Mouse (Mus musculus) ES-E14 (cell line): ENCODE data around the gene Stn1. TPM values are rescaled to one million over a fixed set of nuclear protein-coding genes. Genes with fewer than 3 reads are reported as not detected.

ENCODE experiments used
- DNase-seq: peaks from one replicate; pipeline ENCODE4 v3.0.0-alpha.2; 2013; ENCODE audit warnings: low read depth, low spot score
- H3K27ac ChIP-seq: 2 replicates; pipeline ENCODE4 v1.5.1; 2012; ENCODE audit warnings: low read depth, mild to moderate bottlenecking, low read length, moderate library complexity, mixed read lengths; ENCODE audit not compliant: poor library complexity, insufficient read depth, severe bottlenecking
- H3K36me3 ChIP-seq: 2 replicates; pipeline ENCODE4 v1.6.1; 2012; ENCODE audit warnings: mild to moderate bottlenecking, low read length, moderate library complexity, mixed read lengths; ENCODE audit not compliant: control insufficient read depth, poor library complexity, insufficient read depth, severe bottlenecking
- H3K4me1 ChIP-seq, 2 experiments: fragments of 150-350 bp in 1 of 2; sonication (generic) in 1 of 2; 2 replicates each; pipeline ENCODE4 v1.6.1; 2012; ENCODE audit warnings: low read length in 2 of 2, mild to moderate bottlenecking in 1 of 2, mixed read lengths in 1 of 2; ENCODE audit not compliant: control insufficient read depth in 2 of 2, insufficient read depth in 2 of 2, poor library complexity in 1 of 2
- H3K4me3 ChIP-seq, 2 experiments: fragments of 150-350 bp in 1 of 2; sonication (generic) in 1 of 2; 2 replicates each; pipeline ENCODE4 v1.5.1; 2012; ENCODE audit warnings: low read length in 2 of 2, low read depth in 1 of 2, mild to moderate bottlenecking in 1 of 2, mixed read lengths in 1 of 2; ENCODE audit not compliant: insufficient read depth in 1 of 2, poor library complexity in 1 of 2, severe bottlenecking in 1 of 2
- H3K9ac ChIP-seq: 2 replicates; pipeline ENCODE4 v1.6.1; 2012; ENCODE audit warnings: low read depth, mild to moderate bottlenecking, low read length, mixed read lengths; ENCODE audit not compliant: poor library complexity, insufficient read depth, severe bottlenecking
- H3K9me3 ChIP-seq: fragments of 150-350 bp; sonication (generic); 2 replicates; pipeline ENCODE4 v1.6.1; 2012; ENCODE audit warnings: low read depth, mild to moderate bottlenecking, low read length; ENCODE audit not compliant: control insufficient read depth, insufficient read depth
- CHD2 ChIP-seq: IDR thresholded peaks from 2 replicates; pipeline ENCODE4 v1.6.1; 2014; ENCODE audit warnings: mild to moderate bottlenecking, low read depth, low read length, inconsistent platforms
- HCFC1 ChIP-seq: IDR thresholded peaks from 2 replicates; pipeline ENCODE4 v1.6.1; 2012; ENCODE audit warnings: low read length, inconsistent platforms, borderline replicate concordance; ENCODE audit not compliant: insufficient read depth
- MAFK ChIP-seq: IDR thresholded peaks from 2 replicates; pipeline ENCODE4 v1.6.1; 2014; ENCODE audit warnings: mild to moderate bottlenecking, low read depth, low read length, inconsistent platforms; ENCODE audit not compliant: insufficient read depth
- ZC3H11A ChIP-seq: IDR thresholded peaks from 2 replicates; pipeline ENCODE4 v1.6.1; 2012; ENCODE audit warnings: low read depth, mild to moderate bottlenecking, inconsistent platforms, low read length, borderline replicate concordance
- ZNF384 ChIP-seq: IDR thresholded peaks from 2 replicates; pipeline ENCODE4 v1.6.1; 2012; ENCODE audit warnings: low read depth, low read length, inconsistent platforms
- in situ Hi-C, 2 experiments: fragments of 600-800 bp; cut with MboI; formaldehyde crosslinking; loops; one replicate each; pipeline ENCODE4 v1.15.1; 2025; ENCODE audit warnings: low sequenced_read_pairs in 2 of 2, inconsistent platforms in 1 of 2; ENCODE audit not compliant: unreplicated experiment in 2 of 2
- total RNA-seq: library from RNA; depleted of rRNA; stranded (reverse); fragments of 300-350 nt; gene quantifications from 2 replicates; pipeline ENCODE4 v1.2.3, GENCODE M21; 2012

The Stn1 gene
- total RNA-seq, 1 experiment: 22.9 TPM

DNA sequence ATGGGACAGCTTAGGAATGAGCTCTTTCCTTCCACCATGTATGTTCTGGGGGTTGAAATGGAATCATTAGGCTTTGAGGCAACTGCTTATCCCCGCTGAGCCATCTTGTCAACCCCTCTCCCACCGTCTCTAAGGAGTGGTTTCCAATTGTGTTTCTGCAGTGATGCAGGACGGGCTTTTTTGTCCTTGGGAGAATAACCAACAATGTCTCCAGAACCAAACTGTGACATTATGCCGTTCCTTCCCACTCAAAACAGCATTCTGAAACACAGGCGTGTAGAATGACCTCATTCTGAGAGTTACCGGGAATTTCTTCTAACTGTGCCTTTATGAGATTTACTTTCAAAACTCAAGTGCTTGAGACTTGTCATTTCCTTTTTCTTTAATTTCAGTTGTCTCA lies 44.9 kb downstream of the Stn1 start:
- Histone ChIP-seq H3K9me3 (no peaks in the 10 kb centered on the region), H3K4me3 (no peak overlapping the region), H3K9ac (no peak overlapping the region), H3K27ac (no peak overlapping the region), H3K36me3 (no peaks in the 10 kb centered on the region), H3K4me1 (peaks cover 8 to 20% of the 10 kb centered on the region in 2 experiments)
- in situ Hi-C loops: no loop called here
- TF ChIP-seq HCFC1: no peak
- TF ChIP-seq ZC3H11A: no peak
- no peak for TF ChIP-seq ZNF384
- TF ChIP-seq MAFK: no peak
- no peak for TF ChIP-seq CHD2
- no peak for DNase-seq

DNA sequence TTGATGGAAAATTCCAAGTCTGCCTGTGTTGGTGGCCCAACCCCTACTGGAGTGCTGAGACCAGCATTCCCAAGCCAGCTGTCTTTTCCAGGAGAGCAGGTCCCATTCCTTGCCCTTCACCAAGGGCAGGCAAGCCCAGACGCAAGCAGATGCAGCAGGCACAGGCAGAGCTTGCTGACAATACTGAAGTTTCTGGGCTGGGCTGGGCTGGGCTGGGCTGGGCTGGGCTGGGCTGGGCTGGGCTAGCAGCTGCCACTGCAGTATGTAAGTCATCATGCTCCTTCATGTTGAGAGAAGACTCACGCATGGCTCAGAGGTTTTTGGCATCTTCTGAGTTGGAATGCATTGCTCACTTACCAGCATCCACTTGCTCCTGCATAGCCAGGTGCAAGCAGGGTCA lies 45.5 kb downstream of the Stn1 start:
- DNase-seq: no peak
- in situ Hi-C loops: no loop called here
- TF ChIP-seq ZC3H11A (no peak), MAFK (0 out of 2 replicates have a peak, but pooled peaks have one; percentile 46)
- no peaks in the 10 kb centered on the region for H3K36me3 ChIP-seq
- H3K4me3 ChIP-seq: no peak overlapping the region
- no peak overlapping the region for H3K9ac ChIP-seq
- peaks cover 8 to 20% of the 10 kb centered on the region in 2 experiments for H3K4me1 ChIP-seq
- no peaks in the 10 kb centered on the region for H3K9me3 ChIP-seq
- no peak overlapping the region for H3K27ac ChIP-seq

DNA sequence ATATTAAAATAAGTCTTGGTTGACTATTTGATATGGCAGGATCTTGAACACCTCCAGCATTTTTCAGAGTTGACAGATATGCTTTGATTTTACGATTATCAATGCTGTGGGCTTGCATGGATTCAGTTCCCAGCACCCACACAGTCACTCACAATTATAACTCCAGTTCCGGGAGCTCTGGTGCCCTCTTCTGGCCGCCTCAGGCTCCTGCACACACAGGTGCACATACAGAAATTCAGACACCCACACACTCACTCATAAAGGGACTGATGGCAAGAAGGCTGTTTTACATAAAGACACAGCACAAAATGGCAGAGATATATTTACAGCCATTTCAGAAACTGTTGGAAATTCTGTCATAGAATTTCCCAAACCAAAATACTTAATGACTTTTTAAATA lies 48.1 kb downstream of the Stn1 start:
- Histone ChIP-seq H3K4me3 (no peak overlapping the region), H3K9ac (no peak overlapping the region), H3K36me3 (no peaks in the 10 kb centered on the region), H3K27ac (no peak overlapping the region), H3K9me3 (no peaks in the 10 kb centered on the region), H3K4me1 (peaks cover 8 to 20% of the 10 kb centered on the region in 2 experiments)
- no peak for DNase-seq
- in situ Hi-C loops: loop anchor here (5.0 to 10.0 kb wide), 2 partner anchors 132 to 134 kb away; no protein-coding TSS in a partner anchor
- TF ChIP-seq ZC3H11A (peak; percentile 44; the same call in 1 of the 2 replicates), ZNF384 (no peak)

DNA sequence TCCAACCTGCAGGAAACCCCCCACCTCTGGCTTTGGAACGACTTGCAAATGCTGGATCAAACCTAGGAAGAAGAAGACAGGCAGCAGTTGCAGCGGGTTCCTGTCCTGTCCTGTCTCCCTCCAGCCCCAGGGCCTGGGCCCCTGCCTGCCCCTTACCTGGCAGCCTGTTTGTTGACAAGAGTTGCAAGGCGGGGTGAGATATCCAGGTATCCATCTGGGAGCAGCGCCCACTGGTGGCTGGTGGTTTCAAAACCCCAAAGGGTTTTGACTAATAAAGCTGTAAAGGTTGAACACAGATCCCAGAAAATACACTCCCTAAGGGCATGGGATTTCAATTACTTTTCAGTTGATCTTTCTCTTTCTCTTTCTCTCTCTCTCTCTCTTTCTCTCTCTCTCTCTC lies 49.1 kb downstream of the Stn1 start:
- TF ChIP-seq ZNF384 (no peak), ZC3H11A (peak; percentile 74), MAFK (peak; percentile 55), HCFC1 (no peak)

DNA sequence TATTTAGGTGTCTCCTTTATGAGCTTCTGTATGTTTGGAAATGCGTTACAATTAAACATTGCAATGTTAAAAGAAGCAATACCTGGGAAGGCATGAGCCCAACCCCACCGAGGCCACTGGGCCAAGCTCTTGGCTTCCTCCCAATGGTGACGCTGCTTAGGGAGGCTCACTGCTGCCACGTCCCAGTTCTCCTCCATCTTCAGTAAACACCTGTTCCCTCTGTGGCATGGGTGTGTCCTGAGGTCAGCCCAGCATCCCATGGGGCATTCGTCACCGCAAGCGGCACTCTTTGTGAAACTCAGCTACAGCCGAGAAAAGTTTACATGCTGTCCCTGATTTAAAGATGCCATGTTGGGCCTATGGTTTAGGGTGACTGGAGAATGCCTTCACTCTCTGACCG lies 49.7 kb downstream of the Stn1 start:
- Histone ChIP-seq H3K4me3 (no peak overlapping the region), H3K9ac (no peak overlapping the region), H3K36me3 (no peaks in the 10 kb centered on the region), H3K27ac (no peak overlapping the region), H3K4me1 (peaks cover 4 to 8% of the 10 kb centered on the region in 2 experiments; a peak in 3 of 4 replicates), H3K9me3 (no peaks in the 10 kb centered on the region)
- TF ChIP-seq ZNF384 (no peak), CHD2 (no peak), ZC3H11A (no peak)
- no peak for DNase-seq
- in situ Hi-C loops: loop anchor here (5.0 to 10.0 kb wide), 2 partner anchors 130 to 133 kb away; no protein-coding TSS in a partner anchor

More for the DNA sequence above, 49.1 kb downstream of the Stn1 start:
- in situ Hi-C loops: loop anchor here (5.0 to 10.0 kb wide), 2 partner anchors 131 to 133 kb away; no protein-coding TSS in a partner anchor
- Histone ChIP-seq H3K36me3 (no peaks in the 10 kb centered on the region), H3K4me3 (no peak overlapping the region), H3K27ac (no peak overlapping the region), H3K9me3 (no peaks in the 10 kb centered on the region), H3K9ac (no peak overlapping the region), H3K4me1 (peaks cover 4 to 12% of the 10 kb centered on the region in 2 experiments)
- peak; percentile 81 for DNase-seq
